Mouse (Mus musculus): ENCODE measurements around the gene Hmox1.

GRCm38 (mm10) chr8:75071627-75072346, 21.6 kb upstream of the Hmox1 start:
- TF ChIP-seq CTCF (IDR thresholded peaks at IDR 0.05; ENCODE audit: borderline replicate concordance, insufficient read depth, low read length) (peak; percentile 97), POLR2A (IDR thresholded peaks at IDR 0.05; ENCODE audit: low read depth, low read length) (no peak; the same call in 1 of the 2 replicates)
